Mouse (Mus musculus) MEL (cell line): ENCODE measurements at regions not wholly inside any gene's neighbourhood (a gene's known extent, or its start where the extent isn't known, plus 50 kb on each side); places are given as distances from the start of the nearest gene placed in this dataset.

Experiments used
- DNase-seq: peaks from one replicate; pipeline ENCODE4 v3.0.0; 2011; ENCODE audit warnings: low read depth, low spot score
- H3K27ac ChIP-seq: 2 replicates; pipeline ENCODE4 v1.5.1; 2012; ENCODE audit warnings: low read depth, mild to moderate bottlenecking, control low read depth, low read length, moderate library complexity; ENCODE audit not compliant: control insufficient read depth
- H3K27me3 ChIP-seq, 2 experiments: fragments of 150-350 bp in 1 of 2; sonication (generic) in 1 of 2; 2 replicates each; pipeline ENCODE4 v1.6.1; 2012; ENCODE audit warnings: low read length in 2 of 2, mild to moderate bottlenecking in 2 of 2, improper control_type of control experiment in 1 of 2, moderate library complexity in 1 of 2; ENCODE audit not compliant: insufficient read depth in 2 of 2, control insufficient read depth in 1 of 2
- H3K36me3 ChIP-seq, 2 experiments: 2 replicates each; pipeline ENCODE4 v1.6.1; 2012 to 2014; ENCODE audit warnings: low read length in 2 of 2, improper control_type of control experiment in 1 of 2, inconsistent platforms in 1 of 2, mild to moderate bottlenecking in 1 of 2; ENCODE audit not compliant: insufficient read depth in 2 of 2, control insufficient read depth in 1 of 2
- H3K4me1 ChIP-seq, 2 experiments: fragments of 150-350 bp in 1 of 2; sonication (generic) in 1 of 2; 2 replicates each; pipeline ENCODE4 v1.6.1; 2012; ENCODE audit warnings: low read length in 2 of 2, improper control_type of control experiment in 1 of 2, mild to moderate bottlenecking in 1 of 2; ENCODE audit not compliant: insufficient read depth in 2 of 2, control insufficient read depth in 1 of 2
- H3K4me3 ChIP-seq, 2 experiments: fragments of 150-350 bp in 1 of 2; sonication (generic) in 1 of 2; 2 replicates each; pipeline ENCODE4 v1.5.1; 2012; ENCODE audit warnings: low read depth in 2 of 2, low read length in 2 of 2, mild to moderate bottlenecking in 2 of 2, moderate library complexity in 2 of 2, control low read depth in 1 of 2, improper control_type of control experiment in 1 of 2; ENCODE audit not compliant: control insufficient read depth in 1 of 2, insufficient read depth in 1 of 2
- H3K79me2 ChIP-seq: 2 replicates; pipeline ENCODE4 v1.6.1; 2012; ENCODE audit warnings: mild to moderate bottlenecking, low read length, moderate library complexity; ENCODE audit not compliant: control insufficient read depth, poor library complexity, insufficient read depth
- H3K9ac ChIP-seq: 2 replicates; pipeline ENCODE4 v1.6.1; 2012; ENCODE audit warnings: low read depth, mild to moderate bottlenecking, control low read depth, low read length, moderate library complexity; ENCODE audit not compliant: control insufficient read depth, poor library complexity, severe bottlenecking
- H3K9me3 ChIP-seq: fragments of 150-350 bp; sonication (generic); replicated peaks from 2 replicates; pipeline ENCODE4 v1.6.1; 2012; ENCODE audit warnings: mild to moderate bottlenecking, low read length, improper control_type of control experiment, moderate library complexity; ENCODE audit not compliant: insufficient read depth
- BHLHE40 ChIP-seq: IDR thresholded peaks from 2 replicates; pipeline ENCODE4 v1.6.1; 2012; ENCODE audit warnings: low read depth, mild to moderate bottlenecking, inconsistent platforms, low read length, improper control_type of control experiment, borderline replicate concordance
- CHD1 ChIP-seq: IDR thresholded peaks from 2 replicates; pipeline ENCODE4 v1.6.1; 2012; ENCODE audit warnings: low read depth, mild to moderate bottlenecking, inconsistent platforms, low read length, improper control_type of control experiment
- E2F4 ChIP-seq: IDR thresholded peaks from 2 replicates; pipeline ENCODE4 v1.6.1; 2011; ENCODE audit warnings: low read depth, low read length, improper control_type of control experiment, borderline replicate concordance
- ELF1 ChIP-seq: IDR thresholded peaks from 2 replicates; pipeline ENCODE4 v1.6.1; 2014; ENCODE audit warnings: low read depth, mild to moderate bottlenecking, inconsistent platforms, low read length, improper control_type of control experiment, moderate library complexity
- EP300 ChIP-seq, 2 experiments: IDR thresholded peaks; 2 replicates each; pipeline ENCODE4 v1.6.1; 2011; ENCODE audit warnings: improper control_type of control experiment in 2 of 2, low read length in 2 of 2, low read depth in 1 of 2, mild to moderate bottlenecking in 1 of 2
- ETS1 ChIP-seq: IDR thresholded peaks from 2 replicates; pipeline ENCODE4 v1.6.1; 2012; ENCODE audit warnings: low read depth, mild to moderate bottlenecking, inconsistent platforms, low read length, improper control_type of control experiment, moderate library complexity
- GABPA ChIP-seq: IDR thresholded peaks from 2 replicates; pipeline ENCODE4 v1.6.1; 2012; ENCODE audit warnings: low read depth, mild to moderate bottlenecking, inconsistent platforms, low read length, improper control_type of control experiment, moderate library complexity
- GATA1 ChIP-seq: IDR thresholded peaks from 2 replicates; pipeline ENCODE4 v1.6.1; 2011; ENCODE audit warnings: low read depth, low read length, improper control_type of control experiment
- HCFC1 ChIP-seq: IDR thresholded peaks from 2 replicates; pipeline ENCODE4 v1.6.1; 2012; ENCODE audit warnings: low read depth, mild to moderate bottlenecking, inconsistent platforms, low read length, improper control_type of control experiment, moderate library complexity
- MAZ ChIP-seq: IDR thresholded peaks from 2 replicates; pipeline ENCODE4 v1.6.1; 2012; ENCODE audit warnings: low read depth, mild to moderate bottlenecking, inconsistent platforms, low read length, improper control_type of control experiment
- MEF2A ChIP-seq: IDR thresholded peaks from 2 replicates; pipeline ENCODE4 v1.6.1; 2014; ENCODE audit warnings: low read depth, mild to moderate bottlenecking, inconsistent platforms, low read length, improper control_type of control experiment; ENCODE audit not compliant: poor library complexity, insufficient replicate concordance, severe bottlenecking; ENCODE audit errors: extremely low read depth
- RAD21 ChIP-seq: IDR thresholded peaks from 2 replicates; pipeline ENCODE4 v1.6.1; 2011; ENCODE audit warnings: mild to moderate bottlenecking, low read depth, low read length, improper control_type of control experiment
- RCOR1 ChIP-seq: IDR thresholded peaks from 2 replicates; pipeline ENCODE4 v1.6.1; 2012; ENCODE audit warnings: low read depth, mild to moderate bottlenecking, inconsistent platforms, low read length, improper control_type of control experiment
- SMC3 ChIP-seq: IDR thresholded peaks from 2 replicates; pipeline ENCODE4 v1.6.1; 2011; ENCODE audit warnings: low read depth, low read length, improper control_type of control experiment
- TAL1 ChIP-seq: IDR thresholded peaks from 2 replicates; pipeline ENCODE4 v1.6.1; 2012; ENCODE audit warnings: mild to moderate bottlenecking, inconsistent platforms, low read length, moderate library complexity, mixed read lengths
- TBP ChIP-seq: IDR thresholded peaks from 2 replicates; pipeline ENCODE4 v1.8.0; 2011; ENCODE audit warnings: low read depth, low read length, improper control_type of control experiment
- TCF12 ChIP-seq: IDR thresholded peaks from 2 replicates; pipeline ENCODE4 v1.6.1; 2014; ENCODE audit warnings: low read depth, mild to moderate bottlenecking, inconsistent platforms, low read length, improper control_type of control experiment, moderate library complexity
- USF2 ChIP-seq, 2 experiments: IDR thresholded peaks; 2 replicates each; pipeline ENCODE4 v1.6.1; 2011 to 2012; ENCODE audit warnings: improper control_type of control experiment in 2 of 2, low read length in 2 of 2, borderline replicate concordance in 1 of 2, inconsistent platforms in 1 of 2, low read depth in 1 of 2, mild to moderate bottlenecking in 1 of 2; ENCODE audit not compliant: insufficient read depth in 1 of 2
- ZNF384 ChIP-seq: IDR thresholded peaks from 2 replicates; pipeline ENCODE4 v1.6.1; 2012; ENCODE audit warnings: low read depth, mild to moderate bottlenecking, inconsistent platforms, low read length, improper control_type of control experiment

DNA sequence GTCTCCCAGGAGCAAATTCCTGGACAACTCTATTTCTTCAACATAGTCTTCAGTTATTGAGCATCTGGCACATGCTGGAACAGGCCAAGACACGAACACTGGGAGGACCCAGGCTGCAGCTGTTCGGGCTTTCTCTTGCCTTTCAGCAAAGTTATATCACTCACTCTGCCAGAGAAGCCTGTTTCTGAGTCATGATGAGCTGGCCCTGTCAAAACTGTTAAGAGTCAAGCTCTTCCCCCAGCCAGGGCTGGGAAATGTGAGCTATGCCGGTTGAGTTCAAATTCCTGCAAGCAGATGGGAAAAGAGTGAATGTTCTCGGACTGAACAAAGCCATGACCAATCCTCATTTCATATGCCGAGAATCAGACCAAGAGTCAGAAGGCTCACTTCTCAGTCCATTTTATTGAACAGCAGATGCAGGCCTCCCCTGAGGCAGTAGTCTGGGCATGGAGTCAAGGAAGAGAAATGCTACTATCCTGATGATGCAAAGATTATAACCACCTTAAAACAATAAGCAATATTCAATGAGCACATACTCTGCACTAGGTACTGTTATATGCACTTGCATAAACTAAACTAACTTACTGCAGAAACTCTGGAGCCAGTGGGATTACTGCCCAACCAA lies 90.7 kb upstream of the Slc22a22 start:
- Histone ChIP-seq H3K4me1 (no peaks in the 10 kb centered on the region), H3K4me3 (no peak overlapping the region), H3K9ac (no peak overlapping the region), H3K36me3 (no peaks in the 10 kb centered on the region), H3K9me3 (no peaks in the 10 kb centered on the region), H3K27me3 (no peaks in the 10 kb centered on the region), H3K79me2 (no peaks in the 10 kb centered on the region), H3K27ac (no peak overlapping the region)
- TF ChIP-seq RAD21 (no peak), RCOR1 (no peak), GATA1 (no peak), ETS1 (no peak), TBP (no peak), SMC3 (no peak), ZNF384 (no peak), E2F4 (no peak), ELF1 (no peak), TCF12 (no peak), USF2 (IDR thresholded peaks at IDR 0.05; ENCODE audit: borderline replicate concordance in 1 of 2, insufficient read depth in 1 of 2, low read depth in 1 of 2, low read length in 2 of 2) (no peak), MAZ (no peak), MEF2A (no peak), BHLHE40 (no peak), EP300 (IDR thresholded peaks at IDR 0.05; ENCODE audit: low read depth in 1 of 2, low read length in 2 of 2) (no peak), GABPA (no peak)
- no peak for DNase-seq

DNA sequence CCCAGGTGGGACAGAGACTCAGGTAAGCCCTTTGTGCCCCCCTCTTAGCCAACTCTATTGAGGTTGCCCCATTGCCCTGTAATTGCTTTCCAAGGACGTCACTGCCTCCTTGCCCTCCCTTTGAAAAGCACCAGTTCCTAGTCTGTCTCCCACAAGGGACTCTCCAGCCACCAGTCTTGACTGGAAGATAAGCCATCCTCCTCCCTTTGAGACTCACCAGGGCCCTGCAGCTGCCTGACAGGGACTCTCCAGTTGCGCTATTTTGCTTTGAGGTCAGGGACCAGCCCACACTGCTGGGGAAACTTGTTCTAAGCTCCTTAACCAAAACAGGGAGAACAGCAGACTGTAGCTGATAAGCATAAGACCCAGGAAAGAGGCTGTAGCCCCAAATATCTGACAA lies 69.7 kb upstream of the Slc22a22 start:
- DNase-seq: no peak
- Histone ChIP-seq H3K27ac (no peak overlapping the region), H3K9ac (no peak overlapping the region), H3K79me2 (no peaks in the 10 kb centered on the region), H3K4me3 (no peak overlapping the region), H3K9me3 (no peaks in the 10 kb centered on the region), H3K27me3 (no peaks in the 10 kb centered on the region; a peak in 1 of 4 replicates), H3K4me1 (no peaks in the 10 kb centered on the region), H3K36me3 (no peaks in the 10 kb centered on the region)
- TF ChIP-seq HCFC1: no peak
- TF ChIP-seq TAL1: no peak
- TF ChIP-seq USF2 (IDR thresholded peaks at IDR 0.05; ENCODE audit: borderline replicate concordance in 1 of 2, insufficient read depth in 1 of 2, low read depth in 1 of 2, low read length in 2 of 2): no peak
- TF ChIP-seq ETS1: no peak
- no peak for TF ChIP-seq CHD1
